ENCODE assay signal across 7 mouse cellular contexts in genomic region chr8:66323045-66323807, GRCm38 (mm10).
A peak's percentile ranks its signal among the peaks of the same experiment; 100 is the strongest.
DNase-seq lines count a peak whose midpoint lies in the region; ATAC-seq lines count a peak whose summit lies in the region.

No protein-coding gene starts in this region.

- DNase-seq in ovary, postnatal 14 days (ENCODE audit: low spot score), result peak; percentile 10
- no peak for DNase-seq in ovary, postnatal 10 days (ENCODE audit: low spot score)
- DNase-seq in adrenal gland, adult 2 months, result peak; percentile 6
- DNase-seq in left cerebral cortex, postnatal 4 days, result peak; percentile 12
- DNase-seq in spleen, postnatal 36 days (ENCODE audit: low spot score in 2 of 2), result peak; percentile 74 to 78
- DNase-seq in urinary bladder, postnatal 4 days (ENCODE audit: low spot score in 2 of 2), result no peak

- intact Hi-C loops in left cerebral cortex, postnatal 4 days (cut with DNase I), result no loop called here

- peak; percentile 88 for ATAC-seq in frontal cortex, adult (ENCODE audit: low TSS enrichment)

Comparison
In these comparisons a context has a peak if more than half of its experiments do, and no peak if none do; other contexts are left out.
1. DNase-seq: peak in ovary, postnatal 14 days (single experiment), adrenal gland, adult 2 months (single experiment), left cerebral cortex, postnatal 4 days (single experiment) and spleen, postnatal 36 days (2 of 2); none in ovary, postnatal 10 days (single experiment) and urinary bladder, postnatal 4 days (0 of 2).